Mouse (Mus musculus) kidney, postnatal 0 days (tissue): ENCODE data around the gene Rprm. TPM values are rescaled to one million over a fixed set of nuclear protein-coding genes. Genes with fewer than 3 reads are reported as not detected.

Experiments used
- ATAC-seq: fragments of 200-750 bp; cut with Nextera tagmentation; replicated peaks from 2 replicates; pipeline ENCODE4 v1.8.0; 2017; ENCODE audit warnings: low read depth, moderate number of reproducible peaks, moderate TSS enrichment, moderate library complexity; ENCODE audit not compliant: low FRiP score
- DNase-seq: peaks from one replicate; pipeline ENCODE4 v3.0.0-alpha.2; 2016; ENCODE audit warnings: low spot score
- H3K27ac ChIP-seq: fragments of 300-500 bp; sonication (generic); 2 replicates; pipeline ENCODE4 v1.5.1; 2014; ENCODE audit warnings: mild to moderate bottlenecking
- H3K27me3 ChIP-seq: fragments of 300-500 bp; sonication (generic); 2 replicates; pipeline ENCODE4 v1.6.1; 2014; ENCODE audit warnings: low read length, mixed read lengths; ENCODE audit not compliant: insufficient read depth
- H3K36me3 ChIP-seq: fragments of 300-500 bp; sonication (generic); 2 replicates; pipeline ENCODE4 v1.6.1; 2014; ENCODE audit warnings: low read length, mixed read lengths; ENCODE audit not compliant: insufficient read depth
- H3K4me1 ChIP-seq: fragments of 300-500 bp; sonication (generic); replicated peaks from 2 replicates; pipeline ENCODE4 v1.6.1; 2014; ENCODE audit warnings: antibody characterized with exemption, low read length, mixed read lengths; ENCODE audit not compliant: insufficient read depth
- H3K4me2 ChIP-seq: fragments of 300-500 bp; sonication (generic); 2 replicates; pipeline ENCODE4 v1.6.1; 2014; ENCODE audit warnings: mild to moderate bottlenecking, low read length, moderate library complexity, mixed read lengths
- H3K4me3 ChIP-seq: fragments of 300-500 bp; sonication (generic); replicated peaks from 2 replicates; pipeline ENCODE4 v1.5.1; 2014; ENCODE audit warnings: low read depth, low read length
- H3K9ac ChIP-seq: fragments of 300-500 bp; sonication (generic); 2 replicates; pipeline ENCODE4 v1.6.1; 2014; ENCODE audit warnings: low read depth, low read length
- H3K9me3 ChIP-seq: fragments of 300-500 bp; sonication (generic); replicated peaks from 2 replicates; pipeline ENCODE4 v1.6.1; 2016; ENCODE audit warnings: low read length, inconsistent platforms, mixed read lengths
- CTCF ChIP-seq: IDR thresholded peaks from 2 replicates; pipeline ENCODE4 v1.5.1; 2016; ENCODE audit warnings: antibody characterized with exemption, low read depth, mild to moderate bottlenecking, moderate library complexity
- WGBS: fragments of 180-500 bp; shearing (Covaris S2); extraction: QIAGEN DNeasy Blood & Tissue Kit; methylation state at CpG from one replicate; pipeline ENCODE4 v1.1.7; 2014; 5-methylcytosine and 5-hydroxymethylcytosine counted together
- polyA plus RNA-seq: library from polyadenylated mRNA; unstranded; fragments of >200 nt; fragmentation: Nextera tagmentation; extraction: Ambion mirVana; gene quantifications from 2 replicates; pipeline ENCODE4 v1.2.1, GENCODE M21; 2015

Gene Rprm
- polyA plus RNA-seq, 1 experiment from 2014 or later, result 74.3 TPM

- no peak overlapping the region for H3K4me2 ChIP-seq
- peaks cover 12% of the 10 kb centered on the region for H3K27me3 ChIP-seq
- 59% methylated on average over 4 of the region's 4 CpGs for WGBS
- no peaks in the 10 kb centered on the region for H3K36me3 ChIP-seq
- no peak overlapping the region for H3K4me3 ChIP-seq
- no peak for TF ChIP-seq CTCF
- DNase-seq (no peak), ATAC-seq (no peak)
- no peak overlapping the region for H3K27ac ChIP-seq
- H3K9ac ChIP-seq, result no peak overlapping the region
- H3K9me3 ChIP-seq, result no peaks in the 10 kb centered on the region
- peaks cover 5% of the 10 kb centered on the region; the same call in 1 of the 2 replicates for H3K4me1 ChIP-seq
Measured at GRCm38 (mm10) chr2:54086254-54086653, 902 bp upstream of the Rprm start.

GRCm38 (mm10) chr2:54084737-54085429, 469 bp downstream of the Rprm start:
- peak overlapping the region; percentile 75 for H3K4me2 ChIP-seq
- H3K27me3 ChIP-seq, result peaks cover 12% of the 10 kb centered on the region
- 1% methylated on average over 51 of the region's 51 CpGs for WGBS
- DNase-seq (no peak), ATAC-seq (peak; percentile 80)
- peak overlapping the region; percentile 40 for H3K4me3 ChIP-seq
- H3K36me3 ChIP-seq, result no peaks in the 10 kb centered on the region
- H3K27ac ChIP-seq, result peak overlapping the region; percentile 34; the same call in 1 of the 2 replicates
- no peaks in the 10 kb centered on the region for H3K9me3 ChIP-seq
- peaks cover 5% of the 10 kb centered on the region; the same call in 1 of the 2 replicates for H3K4me1 ChIP-seq
- H3K9ac ChIP-seq, result peak overlapping the region; percentile 52; the same call in 1 of the 2 replicates
- TF ChIP-seq CTCF, result no peak

- peaks cover 5% of the 10 kb centered on the region; the same call in 1 of the 2 replicates for H3K4me1 ChIP-seq
- WGBS, result 1% methylated on average over 29 of the region's 29 CpGs
- peak overlapping the region; percentile 75 for H3K4me2 ChIP-seq
- no peak overlapping the region for H3K27ac ChIP-seq
- H3K36me3 ChIP-seq, result no peaks in the 10 kb centered on the region
- DNase-seq, result peak; percentile 16
- no peaks in the 10 kb centered on the region for H3K9me3 ChIP-seq
- peaks cover 12% of the 10 kb centered on the region for H3K27me3 ChIP-seq
- H3K9ac ChIP-seq, result 0 out of 2 replicates have a peak overlapping the region, but pooled peaks have one; percentile 52
- TF ChIP-seq CTCF, result no peak
- ATAC-seq, result 0 out of 2 replicates have a peak, but pooled peaks have one; percentile 1
- peak overlapping the region; percentile 40 for H3K4me3 ChIP-seq
Measured at GRCm38 (mm10) chr2:54083861-54084736, 1.3 kb downstream of the Rprm start.

- TF ChIP-seq CTCF, result no peak
- 71% methylated on average over 7 of the region's 7 CpGs for WGBS
- ATAC-seq, result no peak
Measured at GRCm38 (mm10) chr2:54078961-54079360, 6.4 kb downstream of the Rprm start.

GRCm38 (mm10) chr2:54071526-54071925, 13.8 kb downstream of the Rprm start:
- Histone ChIP-seq H3K9ac (no peak overlapping the region), H3K27me3 (no peaks in the 10 kb centered on the region), H3K9me3 (no peaks in the 10 kb centered on the region), H3K4me3 (no peak overlapping the region), H3K27ac (no peak overlapping the region), H3K36me3 (no peaks in the 10 kb centered on the region), H3K4me2 (no peak overlapping the region), H3K4me1 (no peaks in the 10 kb centered on the region)
- ATAC-seq, result no peak
- no peak for TF ChIP-seq CTCF
- DNase-seq, result no peak
- 41% methylated on average over 1 of the region's 1 CpGs for WGBS

More at GRCm38 (mm10) chr2:54078961-54079360, 6.4 kb downstream of the Rprm start:
- Histone ChIP-seq H3K9ac (no peak overlapping the region), H3K36me3 (no peaks in the 10 kb centered on the region), H3K27me3 (peaks cover 3% of the 10 kb centered on the region; the same call in 1 of the 2 replicates), H3K4me3 (no peak overlapping the region), H3K9me3 (no peaks in the 10 kb centered on the region), H3K27ac (no peak overlapping the region), H3K4me1 (no peaks in the 10 kb centered on the region; the same call in 1 of the 2 replicates), H3K4me2 (no peak overlapping the region)
- DNase-seq, result no peak

- no peak overlapping the region for H3K4me3 ChIP-seq
Measured at GRCm38 (mm10) chr2:54062421-54062820, 22.9 kb downstream of the Rprm start.

More at GRCm38 (mm10) chr2:54062421-54062820, 22.9 kb downstream of the Rprm start:
- Histone ChIP-seq H3K4me2 (no peak overlapping the region), H3K27me3 (no peaks in the 10 kb centered on the region), H3K4me1 (no peaks in the 10 kb centered on the region), H3K27ac (no peak overlapping the region), H3K9me3 (no peaks in the 10 kb centered on the region), H3K36me3 (no peaks in the 10 kb centered on the region), H3K9ac (no peak overlapping the region)
- TF ChIP-seq CTCF, result no peak
- no peak for ATAC-seq
- WGBS, result 14% methylated on average over 1 of the region's 1 CpGs
- no peak for DNase-seq
